Mouse (Mus musculus) common myeloid progenitor, adult 5-6 weeks (primary cell): ENCODE data around the gene Prkn. TPM values are rescaled to one million over a fixed set of nuclear protein-coding genes. Genes with fewer than 3 reads are reported as not detected.

Experiments used
- ATAC-seq: replicated peaks from 2 replicates; pipeline ENCODE4 v1.8.0; 2016; ENCODE audit warnings: low read depth, mild to moderate bottlenecking, moderate TSS enrichment, inconsistent platforms; ENCODE audit not compliant: poor library complexity, severe bottlenecking
- total RNA-seq: library from RNA; stranded (forward); fragments of 200-1000, 187-1606 nt; gene quantifications from 2 replicates; pipeline ENCODE4 v1.2.3, GENCODE M21; 2017

The Prkn gene
- total RNA-seq, 1 experiment from 2014 or later, result 2.4 TPM

DNA sequence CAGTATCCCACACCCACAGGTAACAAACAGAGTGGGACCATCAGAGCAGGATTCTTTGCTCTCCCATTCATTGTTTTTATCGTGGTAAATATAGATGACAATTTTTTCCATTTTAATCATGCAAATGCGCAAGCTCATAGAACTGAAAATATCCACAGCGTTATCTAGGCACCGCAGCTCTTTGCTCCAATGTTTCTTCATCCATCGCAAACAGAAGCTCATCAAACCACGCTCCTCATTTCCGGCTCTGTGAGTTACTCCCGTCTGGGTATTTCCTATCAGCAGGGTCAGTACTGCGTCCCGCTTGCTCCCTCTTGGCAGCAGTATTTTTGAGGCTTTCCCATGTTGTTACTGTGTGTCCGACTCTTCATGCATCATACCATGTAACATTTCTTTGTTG is 1022.8 kb downstream of the Prkn start:
- ATAC-seq, result no peak

DNA sequence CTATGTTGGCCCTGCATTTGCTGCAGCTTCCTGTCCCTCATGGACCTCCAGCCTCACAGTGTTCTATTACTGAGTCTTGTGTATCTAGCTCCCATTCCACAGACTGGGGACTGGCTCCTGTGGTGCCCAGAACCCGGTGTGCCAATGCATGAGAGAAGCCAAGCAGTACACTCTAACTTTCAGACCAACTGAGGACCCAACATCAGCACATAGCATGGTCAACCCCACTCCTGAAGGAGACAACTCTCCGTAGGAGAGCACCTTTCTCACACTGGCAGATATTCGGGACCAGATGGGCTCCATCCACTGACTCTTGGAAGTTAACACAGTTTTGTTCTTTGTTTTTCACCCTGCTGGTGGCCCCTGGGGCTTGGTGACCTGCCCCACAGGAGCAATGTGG is 1026.0 kb downstream of the Prkn start:
- no peak for ATAC-seq

DNA sequence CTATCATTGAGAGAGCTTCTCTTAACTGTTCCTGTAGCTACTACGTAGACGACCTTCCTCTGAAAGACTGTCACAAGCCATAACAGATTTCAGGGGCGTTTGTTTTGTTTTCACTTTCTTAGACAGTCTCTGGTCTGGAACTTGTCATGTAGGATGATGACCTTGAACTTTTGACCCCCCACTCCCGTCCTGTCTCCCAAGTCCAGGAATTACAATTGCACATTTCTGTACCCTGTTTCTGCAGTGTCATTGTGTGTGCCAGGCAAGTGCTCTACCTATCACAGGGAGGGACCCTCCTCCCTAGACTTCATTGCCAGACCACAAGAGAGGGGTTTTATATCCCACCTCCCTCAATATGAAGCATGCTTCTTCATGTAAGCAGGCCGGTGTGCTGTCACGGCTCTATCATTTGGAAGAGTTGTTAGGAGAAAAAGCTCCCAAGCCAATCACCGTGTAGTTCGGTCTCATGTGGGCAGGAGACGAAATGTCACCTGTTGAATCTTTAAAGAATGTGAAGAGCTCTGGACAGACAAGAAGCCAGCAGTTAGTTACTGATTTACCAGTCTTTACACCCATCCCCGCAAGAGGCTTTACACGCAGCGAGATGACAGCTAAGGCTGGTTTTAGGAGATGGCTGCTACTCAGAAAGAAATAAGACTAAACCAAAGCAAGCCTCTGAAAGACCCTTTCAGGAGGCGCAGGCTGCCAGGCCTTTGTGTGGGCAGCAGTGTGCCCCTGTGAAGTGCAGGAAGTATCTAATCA is 1027.3 kb downstream of the Prkn start:
- ATAC-seq, result no peak

DNA sequence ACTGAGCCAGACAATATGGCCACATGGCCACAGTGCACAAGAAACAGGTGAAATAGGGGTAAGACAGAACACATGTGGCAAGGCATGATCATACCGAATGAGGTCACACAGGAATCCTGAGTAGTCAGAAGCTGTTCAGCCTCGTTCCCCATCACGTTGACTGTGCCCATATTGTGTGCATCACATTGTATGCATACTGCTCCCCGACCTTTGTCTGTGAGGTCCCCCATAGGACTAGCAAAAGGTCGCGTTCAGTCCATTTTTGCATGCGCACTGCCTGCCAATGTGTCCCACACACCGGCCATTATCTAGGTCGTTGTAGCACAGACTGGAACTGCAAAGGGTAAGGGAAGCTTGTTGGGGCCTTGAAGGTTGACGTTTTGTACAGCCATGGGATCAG is 1030.4 kb downstream of the Prkn start:
- ATAC-seq, result no peak

DNA sequence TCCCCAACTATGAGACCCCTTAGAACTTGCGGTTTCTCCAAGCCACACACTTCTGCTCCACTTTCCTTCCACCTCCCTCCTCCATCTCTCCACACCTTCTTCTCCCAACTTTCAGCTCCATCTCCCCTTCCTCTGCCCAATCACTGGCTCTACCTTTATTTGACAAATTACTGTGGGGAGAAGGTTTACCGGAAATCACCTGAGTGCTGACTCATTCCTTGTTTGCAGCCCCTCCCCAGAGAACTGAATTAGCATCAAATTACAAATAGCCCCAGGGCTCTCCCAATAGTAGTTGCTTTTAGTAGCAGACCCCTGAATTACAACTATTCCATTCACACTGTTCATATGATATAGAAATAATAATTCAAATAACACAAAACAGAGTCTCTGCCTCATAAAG is 1036.1 kb downstream of the Prkn start:
- no peak for ATAC-seq

DNA sequence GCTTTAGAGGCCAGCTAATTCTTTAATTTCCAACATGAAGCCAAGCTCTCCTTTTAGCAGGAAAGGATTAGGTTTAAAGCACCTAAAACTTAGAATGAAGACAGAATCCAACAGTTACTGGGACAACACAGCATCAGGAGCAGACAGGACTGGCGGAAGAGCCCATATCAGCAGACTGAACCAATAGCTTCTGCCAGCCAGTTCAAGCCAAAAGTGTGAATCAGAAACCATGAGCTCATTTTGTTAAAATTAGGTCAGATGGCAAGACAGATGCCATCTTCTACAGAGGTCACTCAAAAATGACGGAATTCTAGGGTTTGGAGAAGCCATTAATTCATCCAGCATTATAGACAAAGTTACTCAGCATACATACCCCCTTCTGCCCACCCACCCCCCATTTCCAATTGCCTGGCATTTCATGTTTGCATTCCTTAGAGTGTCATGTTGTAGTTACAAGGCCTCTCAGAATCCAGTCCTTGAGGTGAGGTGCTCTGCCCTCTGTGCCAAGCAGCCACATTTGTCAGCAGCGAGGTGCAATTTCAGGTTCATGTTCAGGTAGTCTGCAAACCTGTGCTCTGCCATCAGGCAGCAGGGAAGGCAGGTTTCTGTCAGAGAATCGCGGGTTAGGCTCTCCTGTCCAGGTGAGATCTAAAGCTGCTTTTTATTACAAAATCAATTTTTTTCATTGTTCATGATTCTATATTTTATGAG is 1041.1 kb downstream of the Prkn start:
- no peak for ATAC-seq

DNA sequence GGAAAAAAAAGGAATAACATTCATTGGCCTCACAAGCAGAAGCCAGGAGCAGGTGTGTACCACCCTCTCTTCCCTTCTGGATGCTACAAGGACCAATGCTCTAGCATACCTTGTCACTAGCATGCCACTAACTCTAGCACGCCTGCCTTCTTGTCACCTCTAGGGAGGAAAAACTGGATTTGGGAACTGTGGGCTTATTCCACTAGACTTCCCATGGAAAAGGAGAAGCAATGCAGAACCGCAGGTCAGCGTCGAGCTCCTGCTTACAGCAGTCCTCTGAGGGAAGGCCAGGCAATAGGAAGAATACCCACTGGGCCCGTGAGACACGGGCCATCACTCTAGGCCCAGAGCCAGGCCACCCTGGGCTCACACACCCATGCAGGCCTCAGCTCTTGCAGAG is 1045.4 kb downstream of the Prkn start:
- no peak for ATAC-seq

DNA sequence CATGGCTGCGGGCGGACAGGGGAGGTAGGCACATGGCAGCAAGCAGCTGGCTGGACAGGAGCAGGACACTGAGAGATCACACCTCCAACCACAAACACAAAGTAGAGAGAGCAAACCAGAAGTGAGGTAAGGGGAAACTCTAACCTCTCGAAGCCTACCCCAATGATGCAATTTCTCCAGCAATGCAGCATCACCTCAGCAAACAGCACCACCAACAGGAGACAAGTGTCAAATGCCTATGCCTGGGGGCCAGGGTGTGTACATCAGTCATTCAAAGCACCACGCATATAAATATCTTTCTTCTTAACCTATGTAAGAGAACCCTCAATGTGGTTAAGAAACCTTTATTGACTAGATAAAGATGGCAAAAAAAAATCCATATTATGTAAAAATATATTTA is 1046.8 kb downstream of the Prkn start:
- ATAC-seq, result no peak

DNA sequence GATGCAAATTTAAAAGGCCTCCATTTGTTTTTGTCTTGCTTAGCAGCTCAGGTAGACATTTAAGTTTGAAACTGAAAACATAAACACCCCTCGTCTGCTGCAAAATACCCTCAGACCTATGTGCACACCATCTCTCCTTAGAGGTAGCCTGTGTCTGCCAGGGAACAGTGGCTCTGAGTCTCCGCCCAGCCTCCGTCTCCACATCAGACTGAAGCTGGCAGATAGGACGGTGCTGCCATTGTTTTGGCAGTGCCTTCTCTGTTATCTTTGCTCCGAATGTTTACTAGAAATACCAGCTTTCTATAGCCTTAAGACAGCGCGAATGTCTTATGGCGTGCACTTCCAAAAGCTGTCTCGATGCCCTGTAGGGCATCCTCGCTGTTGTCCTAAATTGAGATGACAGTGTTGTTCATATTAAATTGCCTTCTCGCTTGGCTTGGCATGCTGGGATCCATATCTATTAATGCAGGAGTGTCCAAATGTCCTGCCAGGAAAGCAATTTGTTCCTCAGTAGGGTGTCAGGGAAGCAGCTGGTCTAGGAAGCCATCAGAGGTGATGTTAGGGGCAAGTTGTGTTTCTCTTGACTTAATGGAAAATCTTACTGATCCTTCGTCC is 1047.5 kb downstream of the Prkn start:
- ATAC-seq, result no peak

DNA sequence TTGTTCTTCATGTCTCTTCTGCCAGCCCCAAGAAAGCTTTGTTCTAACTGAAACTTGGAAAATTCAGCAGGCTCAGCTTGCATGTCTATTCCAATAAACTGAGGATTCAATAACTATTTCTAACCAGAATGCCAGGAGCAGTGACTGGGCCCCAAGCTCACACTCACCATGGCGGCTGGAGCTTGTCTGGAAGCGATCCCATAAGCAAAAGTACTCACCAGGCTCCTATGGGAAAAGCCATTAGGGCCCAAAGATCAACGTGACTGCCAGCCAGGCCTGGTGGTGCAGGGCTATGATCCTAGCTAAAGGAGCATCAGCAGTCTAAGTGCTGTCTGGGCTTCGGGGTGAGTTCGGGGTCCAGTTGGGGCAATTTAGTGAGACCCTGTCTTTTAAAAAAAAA is 1048.6 kb downstream of the Prkn start:
- no peak for ATAC-seq

DNA sequence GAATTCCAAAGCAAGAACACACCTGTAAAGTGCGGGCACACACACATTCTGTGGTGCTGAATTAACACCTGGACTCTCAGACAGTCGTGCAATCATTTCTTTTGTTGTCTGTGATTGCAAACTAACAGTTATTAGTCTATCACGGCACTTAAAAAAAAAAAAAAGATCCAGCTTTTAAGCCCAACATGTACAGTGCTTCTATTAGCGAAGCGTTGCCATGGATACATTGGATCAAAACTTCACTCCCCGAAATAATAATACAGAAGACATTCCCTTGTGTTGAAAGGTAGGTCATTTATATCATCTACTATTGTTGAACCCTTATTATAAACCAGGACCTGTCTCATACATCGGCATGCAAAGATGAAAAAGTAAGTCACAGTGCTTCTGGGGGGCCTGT is 1060.1 kb downstream of the Prkn start:
- no peak for ATAC-seq

DNA sequence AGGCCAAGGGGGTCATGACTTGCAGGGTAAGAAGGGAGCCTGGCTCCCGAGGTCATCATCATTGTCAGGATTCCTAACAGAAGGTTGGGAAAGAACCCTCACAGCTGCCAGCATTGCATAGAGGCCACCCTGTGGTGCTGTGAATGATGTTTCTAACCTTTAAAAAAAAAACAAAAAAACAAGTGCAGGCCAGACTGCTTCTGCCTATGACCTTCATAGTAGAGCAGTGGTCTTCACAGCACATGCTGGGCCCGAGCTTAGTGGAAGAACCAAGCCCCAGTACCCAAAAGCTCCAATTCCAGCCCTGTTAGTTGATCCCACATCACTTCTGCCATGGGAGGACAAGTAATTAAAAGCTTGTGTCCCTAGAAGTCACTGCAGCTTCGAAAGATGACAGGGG is 1061.5 kb downstream of the Prkn start:
- ATAC-seq, result no peak

DNA sequence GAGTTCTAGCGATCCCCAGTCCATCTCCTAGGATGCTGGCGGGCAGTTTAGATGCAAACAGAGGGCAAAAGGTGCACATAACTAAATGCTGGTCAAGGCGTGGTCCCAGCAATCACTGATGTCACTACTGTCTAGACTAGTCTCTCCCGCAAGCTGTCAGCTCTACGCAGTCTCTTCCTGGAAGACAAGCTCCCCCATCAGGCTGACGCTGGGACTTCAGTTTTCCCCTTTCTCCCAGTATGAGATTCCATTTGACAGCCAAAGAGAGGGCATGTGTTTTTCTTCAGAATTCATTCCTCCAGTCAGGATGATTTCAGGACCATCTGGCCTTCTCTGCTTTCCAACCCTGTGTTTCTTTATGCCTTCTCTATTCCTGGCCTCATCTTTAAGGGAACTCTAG is 1062.8 kb downstream of the Prkn start:
- ATAC-seq, result 0 out of 2 replicates have a peak, but pooled peaks have one; percentile 36

DNA sequence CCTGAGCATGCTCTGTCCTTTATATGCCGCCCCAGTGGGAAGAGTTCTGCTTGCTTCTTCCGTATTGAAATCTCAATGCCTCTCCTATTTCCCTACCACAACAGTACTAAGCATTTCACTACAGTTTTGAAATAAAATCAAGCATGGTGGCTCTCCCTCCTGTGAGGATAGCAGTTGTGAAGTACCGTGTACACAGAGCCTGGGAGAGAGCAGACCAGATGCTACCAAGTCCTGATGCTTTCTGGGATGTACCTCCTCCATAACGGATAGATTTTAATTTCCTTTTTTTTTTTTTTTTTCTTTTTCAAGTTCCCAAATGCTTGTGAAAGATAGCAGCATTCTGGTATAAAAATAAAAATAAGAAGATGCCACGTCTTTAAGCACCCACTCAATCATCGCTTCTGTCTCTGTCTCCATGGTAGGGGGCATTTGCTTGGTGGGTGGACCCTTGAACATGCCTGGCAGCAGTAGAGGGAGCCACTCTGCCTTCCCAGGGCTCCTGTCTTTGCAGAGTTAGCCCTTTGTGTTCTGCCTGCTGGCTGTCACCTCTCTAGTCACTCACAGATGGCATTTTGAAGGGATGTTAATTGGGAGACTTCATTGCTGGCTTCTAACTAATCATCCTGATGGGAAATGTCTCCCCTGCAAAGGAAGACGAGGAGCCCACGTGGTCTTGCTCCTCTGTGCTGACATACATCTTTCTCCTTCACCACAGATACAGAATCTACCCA is 1070.6 kb downstream of the Prkn start:
- no peak for ATAC-seq

DNA sequence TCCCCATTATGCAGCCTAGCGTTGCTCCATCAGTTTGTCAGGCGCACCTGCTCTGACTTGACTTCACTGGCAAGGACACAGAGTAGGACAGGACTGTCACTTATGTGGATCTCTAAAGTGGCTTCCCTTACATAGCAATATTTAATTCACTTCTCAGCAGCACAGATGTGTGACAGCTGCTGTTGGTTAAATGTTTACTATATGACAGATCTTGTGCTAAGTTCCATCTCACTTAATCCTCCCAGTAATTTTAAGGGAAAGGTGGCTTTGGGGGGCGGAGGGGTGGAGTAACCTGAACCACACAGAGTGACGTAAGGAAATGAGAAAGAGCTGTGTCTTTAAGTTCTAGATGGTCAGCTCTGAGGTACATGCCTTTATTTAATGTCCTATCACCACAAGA is 1072.0 kb downstream of the Prkn start:
- no peak for ATAC-seq

DNA sequence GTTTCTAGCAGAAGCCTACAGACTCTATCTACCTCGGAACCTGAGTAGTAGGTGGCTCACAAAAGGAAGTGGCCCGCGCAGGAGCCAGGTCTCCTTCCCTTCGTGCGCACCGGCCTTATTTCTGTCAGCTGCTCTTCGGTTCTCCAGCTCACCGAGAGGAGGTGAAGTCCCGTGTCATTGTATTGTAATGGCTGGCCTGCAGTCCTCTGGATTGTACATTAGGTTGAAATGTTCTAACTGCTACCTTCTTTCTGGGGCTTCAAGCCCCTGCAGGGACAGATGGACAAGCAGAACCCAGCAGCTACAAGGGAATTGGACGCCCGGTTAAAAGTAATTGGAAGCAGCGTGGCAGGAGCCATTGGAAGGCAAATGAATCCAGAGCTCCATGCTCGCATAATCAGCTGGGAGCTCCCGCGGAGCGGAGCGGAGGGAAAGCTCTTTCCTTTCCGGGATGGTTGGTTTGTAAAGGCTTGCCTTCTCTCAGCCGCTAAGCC is 1072.7 kb downstream of the Prkn start:
- ATAC-seq, result no peak

DNA sequence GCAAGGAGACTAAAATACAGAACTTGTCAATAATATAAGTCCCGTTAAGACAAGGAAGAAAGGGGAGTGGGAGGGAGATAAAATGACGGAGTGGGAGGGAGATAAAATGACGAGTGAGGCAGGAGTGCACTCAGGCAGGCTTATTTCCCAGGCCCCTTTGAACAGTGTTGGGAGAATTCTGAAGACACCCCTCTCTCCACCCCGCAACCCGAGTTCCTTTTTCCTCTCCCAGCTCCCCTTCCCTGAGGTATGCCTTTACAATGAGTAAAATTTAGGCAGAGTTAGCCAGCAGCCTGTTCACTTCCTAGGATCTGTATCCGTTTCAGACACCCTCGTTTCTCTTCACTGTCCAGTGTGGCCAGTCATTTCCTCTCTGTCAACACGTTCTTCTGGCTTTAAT is 1073.4 kb downstream of the Prkn start:
- ATAC-seq, result no peak

DNA sequence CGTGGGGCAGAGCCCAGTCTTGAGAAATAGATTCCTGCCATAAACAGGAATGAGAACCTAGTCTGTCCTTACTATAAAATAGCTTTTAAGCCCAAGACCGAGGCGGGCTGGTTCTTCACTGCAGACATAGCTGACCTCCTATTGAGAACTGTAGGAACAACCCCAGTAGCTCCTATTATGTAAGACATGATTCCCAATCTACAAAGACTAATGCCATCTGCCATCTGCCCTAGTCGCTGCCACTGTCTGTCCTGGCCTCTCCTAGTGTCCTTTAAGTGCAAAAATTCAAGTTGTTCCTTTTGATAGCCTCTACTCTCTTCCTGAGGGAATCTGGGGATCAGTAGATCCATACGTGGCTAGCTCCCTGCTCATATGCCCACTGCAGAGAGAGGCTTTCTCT is 1074.3 kb downstream of the Prkn start:
- no peak for ATAC-seq

DNA sequence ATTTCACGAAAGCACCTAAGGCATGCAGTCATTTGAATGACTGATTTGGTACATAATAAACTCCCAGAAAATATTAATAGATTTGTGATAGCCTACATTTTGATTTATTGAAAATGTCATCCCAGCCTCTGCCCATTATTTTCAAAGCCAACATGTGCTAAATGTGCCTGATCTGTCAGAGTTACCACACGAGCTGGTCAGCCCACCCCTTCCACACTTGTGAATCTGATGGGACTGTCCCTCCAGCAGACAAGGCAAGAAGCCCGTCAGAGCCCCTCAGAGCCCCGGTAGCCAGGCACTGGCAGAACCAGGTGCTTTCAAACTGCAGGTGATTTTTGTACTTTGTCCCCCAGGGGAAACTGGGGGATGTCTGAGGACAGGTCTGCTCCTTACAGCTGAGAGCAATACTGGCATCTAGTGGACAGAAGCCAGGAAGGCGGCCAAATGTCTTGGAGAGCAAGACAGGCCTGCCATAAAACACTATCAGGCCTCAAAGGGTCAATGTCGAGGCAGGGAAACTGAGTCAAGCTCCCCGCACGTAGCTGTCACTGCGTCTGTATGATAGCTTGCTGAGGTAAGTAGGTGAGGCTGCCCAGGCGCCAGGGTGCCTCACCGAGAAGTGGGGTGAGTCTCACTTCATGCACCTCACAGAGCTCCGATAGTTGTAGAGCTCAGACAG is 1078.1 kb downstream of the Prkn start:
- 0 out of 2 replicates have a peak, but pooled peaks have one; percentile 15 for ATAC-seq

DNA sequence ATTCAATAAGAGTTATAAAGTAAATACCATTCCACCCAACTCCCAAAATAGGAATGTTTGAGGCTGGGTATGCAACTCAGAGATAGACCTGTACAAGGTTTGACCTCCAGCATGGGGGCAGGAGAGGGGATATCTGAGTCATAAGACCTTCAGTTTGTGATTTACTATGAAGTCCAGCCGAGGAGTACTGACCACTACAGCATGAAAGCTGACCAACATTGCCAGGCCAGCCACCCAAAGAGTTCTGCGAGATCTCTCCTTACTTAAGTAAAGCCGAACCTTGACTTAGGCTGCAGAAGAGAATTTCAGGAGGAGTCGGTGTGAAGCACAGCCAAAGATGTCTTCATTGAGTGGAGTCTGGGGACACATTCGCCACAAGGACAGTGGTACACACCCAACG is 1079.4 kb downstream of the Prkn start:
- ATAC-seq, result no peak
